Mouse (Mus musculus) bone marrow macrophage, adult 2 months (primary cell): ENCODE data around the gene Agxt.

Experiments
- CTCF ChIP-seq: IDR thresholded peaks from 2 replicates; pipeline ENCODE4 v1.5.1; 2012; ENCODE audit warnings: low read depth, mild to moderate bottlenecking, low read length, moderate library complexity
- POLR2A ChIP-seq: IDR thresholded peaks from 2 replicates; pipeline ENCODE4 v1.6.1; 2012; ENCODE audit warnings: mild to moderate bottlenecking, low read depth, low read length, borderline replicate concordance

DNA sequence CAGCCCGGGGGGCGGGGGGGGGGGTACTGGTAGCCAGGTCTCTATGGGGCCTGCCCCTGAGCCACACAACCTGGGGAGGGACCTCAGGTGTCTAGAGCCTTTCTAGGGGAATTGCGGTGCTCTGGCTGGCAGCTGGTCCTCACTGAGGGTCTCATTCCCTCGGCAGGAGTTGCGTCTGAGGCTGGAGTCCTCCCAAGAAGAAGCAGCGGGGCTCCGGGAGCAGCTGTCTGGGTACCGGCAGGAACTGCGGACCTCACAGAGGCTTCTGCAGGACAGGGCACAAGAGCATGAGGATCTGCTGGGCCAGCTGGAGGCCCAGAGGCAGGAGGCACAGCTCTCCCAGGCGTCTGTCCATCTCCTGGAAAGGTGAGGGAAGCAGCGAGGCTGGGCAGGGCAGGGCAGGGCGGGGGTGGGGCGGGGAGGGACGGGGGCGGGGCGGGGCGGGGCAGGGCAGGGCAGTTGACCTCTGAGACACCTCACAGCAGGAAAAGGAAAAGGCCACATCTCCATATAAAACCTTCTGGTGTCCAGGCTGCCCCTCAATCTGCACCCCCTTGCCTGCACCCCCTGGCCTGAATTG lies 55.8 kb downstream of the Agxt start:
- TF ChIP-seq CTCF (no peak), POLR2A (no peak)
